Mouse (Mus musculus) heart, adult 2 months (tissue): ENCODE measurements around the gene Fam189a1. TPM values are rescaled to one million over a fixed set of nuclear protein-coding genes. Genes with fewer than 3 reads are reported as not detected.
A peak's percentile ranks its signal among the peaks of the same experiment; 100 is the strongest.

Experiments
- DNase-seq, 2 experiments: peaks; one replicate each; pipeline ENCODE4 v3.0.0; 2021
- H3K27ac ChIP-seq: fragments of 200-600 bp; 2 replicates; pipeline ENCODE4 v1.8.1; 2022
- H3K27me3 ChIP-seq: fragments of 200-500 bp; 2 replicates; pipeline ENCODE4 v1.6.1; 2012; ENCODE audit warnings: mild to moderate bottlenecking, low read length, inconsistent platforms, mixed read lengths; ENCODE audit not compliant: control insufficient read depth, insufficient read depth
- H3K36me3 ChIP-seq: fragments of 200-500 bp; 2 replicates; pipeline ENCODE4 v1.6.1; 2012; ENCODE audit warnings: low read length, inconsistent platforms; ENCODE audit not compliant: control insufficient read depth, insufficient read depth
- H3K4me1 ChIP-seq: fragments of 200-500 bp; 2 replicates; pipeline ENCODE4 v1.6.1; 2011; ENCODE audit warnings: low read length; ENCODE audit not compliant: control insufficient read depth, insufficient read depth
- H3K4me3 ChIP-seq: fragments of 200-600 bp; 2 replicates; pipeline ENCODE4 v1.8.1; 2022
- H3K79me2 ChIP-seq: fragments of 200-500 bp; replicated peaks from 2 replicates; pipeline ENCODE4 v1.6.1; 2012; ENCODE audit warnings: mild to moderate bottlenecking, inconsistent platforms, low read length, moderate library complexity, mixed read lengths; ENCODE audit not compliant: control insufficient read depth, insufficient read depth
- H3K9ac ChIP-seq: fragments of 200-500 bp; 2 replicates; pipeline ENCODE4 v1.6.1; 2012; ENCODE audit warnings: low read depth, mild to moderate bottlenecking, control low read depth, inconsistent platforms, low read length, mixed read lengths
- CTCF ChIP-seq: fragments of 200-600 bp; IDR thresholded peaks from 2 replicates; pipeline ENCODE4 v1.8.1; 2022; ENCODE audit warnings: antibody characterized with exemption, mild to moderate bottlenecking, moderate library complexity
- EP300 ChIP-seq: fragments of 200-500 bp; IDR thresholded peaks from 2 replicates; pipeline ENCODE4 v1.6.1; 2011; ENCODE audit warnings: low read depth, low read length, control low read depth; ENCODE audit not compliant: insufficient read depth
- POLR2A ChIP-seq: fragments of 200-500 bp; IDR thresholded peaks from 2 replicates; pipeline ENCODE4 v1.6.1; 2011; ENCODE audit warnings: mild to moderate bottlenecking, low read depth, low read length, control low read depth; ENCODE audit not compliant: insufficient read depth
- WGBS: fragments of 180-500 bp; shearing (Covaris S2); methylation state at CpG from one replicate; pipeline ENCODE4 v1.1.7; 2018; 5-methylcytosine and 5-hydroxymethylcytosine counted together
- intact Hi-C: fragments of 180-260 bp; cut with DNase I; formaldehyde crosslinking; loops from one replicate; pipeline ENCODE4 v1.15.1; 2025
- polyA plus RNA-seq: library from polyadenylated mRNA; depleted of rRNA; stranded (reverse); fragments of >200 nt; gene quantifications from 2 replicates; pipeline ENCODE4 v1.2.3, GENCODE M21; 2012
- total RNA-seq, 2 experiments: library from RNA; stranded (reverse); gene quantifications; 2 replicates each; pipeline ENCODE4 v1.2.3; 2021

Fam189a1 gene
- total and polyA plus RNA-seq, 3 experiments: 0.64 TPM; not detected in 2

DNA sequence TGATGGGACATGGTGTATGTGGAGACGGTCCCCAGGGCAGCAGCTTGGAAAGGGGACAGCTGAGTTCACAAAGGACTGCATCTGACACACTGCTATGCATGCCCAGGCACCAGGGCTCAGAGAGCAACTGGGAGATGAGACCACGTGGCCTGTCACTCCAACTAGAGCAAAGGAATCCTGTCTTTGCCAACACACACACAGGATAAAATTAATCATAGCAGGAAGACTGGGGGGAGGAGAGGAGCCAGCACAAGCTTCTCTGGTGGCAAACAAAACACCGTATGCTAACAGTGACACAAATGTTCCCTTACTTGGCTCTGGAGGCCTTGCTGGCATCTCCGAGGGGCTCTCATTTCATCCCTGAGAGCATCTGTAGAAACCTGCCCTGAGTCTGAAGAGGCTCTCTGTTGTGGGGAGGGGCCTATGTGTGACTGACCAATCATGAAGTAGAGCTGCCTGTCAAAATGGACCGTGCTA is 60.7 kb downstream of the Fam189a1 start:
- 27% methylated on average over 5 of the region's 5 CpGs for WGBS
- Histone ChIP-seq H3K27me3 (no peaks in the 10 kb centered on the region), H3K4me1 (no peaks in the 10 kb centered on the region), H3K27ac (no peak overlapping the region), H3K4me3 (no peak overlapping the region), H3K36me3 (no peaks in the 10 kb centered on the region), H3K79me2 (no peaks in the 10 kb centered on the region), H3K9ac (no peak overlapping the region)
- DNase-seq: peak in 1 of 2 experiments; percentile 8
- TF ChIP-seq EP300 (no peak), POLR2A (no peak), CTCF (no peak)
- intact Hi-C loops: no loop called here

DNA sequence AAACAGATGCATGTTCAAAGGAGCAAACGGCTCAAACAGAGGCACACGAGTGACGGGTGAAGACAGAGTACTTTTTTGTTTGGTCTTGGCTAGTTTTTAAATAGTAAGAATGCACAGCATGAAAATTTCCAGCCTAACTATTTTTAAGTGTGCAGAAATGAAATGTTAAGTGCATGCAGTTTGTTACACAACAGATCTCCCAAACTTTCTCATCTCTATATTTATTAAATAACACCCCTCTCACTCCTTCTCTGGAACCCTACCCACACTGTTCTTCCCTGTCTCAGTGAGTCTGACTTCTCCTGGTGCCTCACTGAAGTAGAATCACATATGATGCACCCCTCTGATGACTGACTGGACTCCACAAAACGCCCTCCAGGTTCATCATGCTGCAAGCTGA is 63.1 kb downstream of the Fam189a1 start:
- Histone ChIP-seq H3K27ac (no peak overlapping the region), H3K4me3 (no peak overlapping the region), H3K36me3 (no peaks in the 10 kb centered on the region), H3K9ac (no peak overlapping the region), H3K79me2 (no peaks in the 10 kb centered on the region), H3K4me1 (no peaks in the 10 kb centered on the region), H3K27me3 (no peaks in the 10 kb centered on the region)
- intact Hi-C loops: no loop called here
- no peak for TF ChIP-seq CTCF
- TF ChIP-seq POLR2A: no peak
- TF ChIP-seq EP300: no peak
- WGBS: 72% methylated on average over 4 of the region's 4 CpGs
- no peak for DNase-seq

DNA sequence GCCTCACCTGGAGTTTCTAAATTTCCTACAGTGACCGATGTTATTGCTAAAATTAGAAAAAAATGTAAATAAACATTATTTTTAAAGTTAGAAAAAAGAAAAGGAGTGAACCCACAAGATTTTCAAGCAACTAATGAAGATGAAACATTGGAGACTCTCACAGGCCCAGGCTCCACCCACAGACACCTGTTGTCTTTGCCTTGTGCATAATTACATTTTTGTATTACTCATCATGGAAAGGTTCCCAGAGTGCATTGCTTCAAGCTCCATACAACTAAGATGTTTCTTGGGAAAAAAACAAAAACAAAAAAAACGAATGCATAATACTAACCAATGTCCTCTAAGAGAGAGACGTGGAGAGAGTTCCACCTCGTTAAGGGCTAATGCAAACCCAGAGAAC is 64.9 kb downstream of the Fam189a1 start:
- H3K27ac ChIP-seq: no peak overlapping the region
- H3K27me3 ChIP-seq: no peaks in the 10 kb centered on the region
- DNase-seq: no peak
- WGBS: 80% methylated on average over 4 of the region's 4 CpGs
- intact Hi-C loops: no loop called here
- H3K9ac ChIP-seq: no peak overlapping the region
- H3K79me2 ChIP-seq: no peaks in the 10 kb centered on the region
- H3K36me3 ChIP-seq: no peaks in the 10 kb centered on the region
- H3K4me3 ChIP-seq: no peak overlapping the region
- no peak for TF ChIP-seq CTCF
- no peak for TF ChIP-seq EP300
- TF ChIP-seq POLR2A: no peak
- H3K4me1 ChIP-seq: no peaks in the 10 kb centered on the region

- Histone ChIP-seq H3K4me1 (no peaks in the 10 kb centered on the region), H3K9ac (no peak overlapping the region), H3K4me3 (no peak overlapping the region), H3K79me2 (no peaks in the 10 kb centered on the region), H3K36me3 (no peaks in the 10 kb centered on the region), H3K27ac (no peak overlapping the region), H3K27me3 (no peaks in the 10 kb centered on the region)
- no peak for DNase-seq
- 39% methylated on average over 6 of the region's 6 CpGs for WGBS
- intact Hi-C loops: no loop called here
- TF ChIP-seq CTCF (no peak), POLR2A (no peak), EP300 (no peak)
Measured at GRCm38 (mm10) chr7:65085972-65086371, 70.4 kb downstream of the Fam189a1 start.

GRCm38 (mm10) chr7:65082778-65083091 is 73.6 kb downstream of the Fam189a1 start:
- no peaks in the 10 kb centered on the region for H3K27me3 ChIP-seq
- TF ChIP-seq EP300 (no peak), POLR2A (no peak), CTCF (no peak)
- H3K36me3 ChIP-seq: no peaks in the 10 kb centered on the region
- H3K4me1 ChIP-seq: no peaks in the 10 kb centered on the region
- H3K4me3 ChIP-seq: no peak overlapping the region
- no peak overlapping the region for H3K27ac ChIP-seq
- H3K79me2 ChIP-seq: no peaks in the 10 kb centered on the region
- intact Hi-C loops: no loop called here
- H3K9ac ChIP-seq: no peak overlapping the region
- 28% methylated on average over 3 of the region's 3 CpGs for WGBS
- DNase-seq: no peak

DNA sequence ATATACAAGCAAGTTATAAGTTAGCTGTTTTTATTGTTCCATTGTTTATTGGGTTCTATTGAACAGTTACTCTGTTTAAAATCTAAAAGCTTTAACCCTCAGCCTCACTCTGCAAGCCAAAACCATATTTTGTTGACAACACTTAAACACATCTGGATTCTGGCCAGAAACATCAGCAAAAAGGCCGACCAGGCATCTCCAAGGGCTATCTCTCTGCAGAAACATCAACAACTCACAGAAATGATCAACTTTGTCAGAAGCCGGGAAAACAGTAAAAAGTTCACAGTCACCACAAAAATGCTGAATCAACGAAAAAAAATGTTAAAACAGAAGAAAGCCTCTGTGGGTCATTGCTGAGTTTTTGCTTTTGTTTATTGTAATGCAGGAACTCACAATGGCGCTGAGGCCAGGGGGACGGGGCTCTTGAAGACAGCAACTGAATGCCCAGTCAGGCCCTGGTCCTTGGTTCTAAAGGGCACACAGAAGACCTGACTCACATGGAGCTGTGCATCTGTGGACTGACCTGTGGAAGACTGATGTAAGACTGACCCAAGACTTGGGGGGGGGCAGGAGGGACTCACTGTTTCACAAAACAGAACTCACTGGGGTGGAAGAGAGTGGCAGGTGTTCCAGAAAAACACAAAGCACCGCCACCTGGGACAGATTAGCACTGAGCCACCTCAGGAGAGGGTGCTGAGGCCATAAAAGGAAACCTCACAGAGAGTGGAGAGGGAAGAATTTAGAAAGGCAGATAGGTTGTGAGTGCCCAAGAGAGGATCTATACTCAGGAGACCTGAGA is 74.2 kb downstream of the Fam189a1 start:
- no peak for DNase-seq
- Histone ChIP-seq H3K4me3 (no peak overlapping the region), H3K79me2 (no peaks in the 10 kb centered on the region), H3K9ac (no peak overlapping the region), H3K36me3 (no peaks in the 10 kb centered on the region), H3K27ac (no peak overlapping the region), H3K27me3 (no peaks in the 10 kb centered on the region), H3K4me1 (no peaks in the 10 kb centered on the region)
- intact Hi-C loops: no loop called here
- WGBS: 38% methylated on average over 6 of the region's 6 CpGs
- TF ChIP-seq POLR2A (no peak), CTCF (no peak), EP300 (no peak)
